Mouse (Mus musculus) hindbrain, embryonic 11.5 days (tissue): ENCODE data around the gene Gm49405. TPM values are rescaled to one million over a fixed set of nuclear protein-coding genes. Genes with fewer than 3 reads are reported as not detected.

Experiments
- ATAC-seq: fragments of 200-750 bp; cut with Nextera tagmentation; 2 replicates; pipeline ENCODE4 v1.8.0; 2017; ENCODE audit warnings: mild to moderate bottlenecking, moderate TSS enrichment, moderate library complexity; ENCODE audit not compliant: low FRiP score
- DNase-seq: peaks from one replicate; pipeline ENCODE4 v3.0.0-alpha.2; 2015; ENCODE audit warnings: low spot score
- H3K27ac ChIP-seq: fragments of 300-500 bp; sonication (generic); 2 replicates; pipeline ENCODE4 v1.5.1; 2014; ENCODE audit warnings: mild to moderate bottlenecking, low read depth, low read length
- H3K27me3 ChIP-seq: fragments of 300-500 bp; sonication (generic); 2 replicates; pipeline ENCODE4 v1.6.1; 2014; ENCODE audit warnings: mild to moderate bottlenecking, low read length, moderate library complexity, mixed read lengths; ENCODE audit not compliant: control insufficient read depth, insufficient read depth
- H3K36me3 ChIP-seq: fragments of 300-500 bp; sonication (generic); 2 replicates; pipeline ENCODE4 v1.6.1; 2014; ENCODE audit warnings: mild to moderate bottlenecking, low read length, moderate library complexity, mixed read lengths; ENCODE audit not compliant: control insufficient read depth, insufficient read depth
- H3K4me1 ChIP-seq: fragments of 300-500 bp; sonication (generic); replicated peaks from 2 replicates; pipeline ENCODE4 v1.6.1; 2014; ENCODE audit warnings: low read length, mixed read lengths; ENCODE audit not compliant: control insufficient read depth, insufficient read depth
- H3K4me2 ChIP-seq: fragments of 300-500 bp; sonication (generic); replicated peaks from 2 replicates; pipeline ENCODE4 v1.6.1; 2014; ENCODE audit warnings: mild to moderate bottlenecking, low read depth, low read length
- H3K4me3 ChIP-seq: fragments of 300-500 bp; sonication (generic); 2 replicates; pipeline ENCODE4 v1.5.1; 2014; ENCODE audit warnings: low read depth, low read length
- H3K9ac ChIP-seq: fragments of 300-500 bp; sonication (generic); 2 replicates; pipeline ENCODE4 v1.6.1; 2014; ENCODE audit warnings: low read depth, low read length
- H3K9me3 ChIP-seq: fragments of 300-500 bp; sonication (generic); 2 replicates; pipeline ENCODE4 v1.6.1; 2016; ENCODE audit warnings: low read length; ENCODE audit not compliant: control insufficient read depth
- WGBS: fragments of 180-500 bp; shearing (Covaris S2); extraction: QIAGEN DNeasy Blood & Tissue Kit; methylation state at CpG from one replicate; pipeline ENCODE4 v1.1.7; 2014; 5-methylcytosine and 5-hydroxymethylcytosine counted together
- polyA plus RNA-seq: library from polyadenylated mRNA; unstranded; fragments of >200 nt; fragmentation: Nextera tagmentation; extraction: Ambion mirVana; gene quantifications from 2 replicates; pipeline ENCODE4 v1.2.1, GENCODE M21; 2014

Gm49405 gene
- polyA plus RNA-seq, 1 experiment from 2014 or later: 1.6 TPM

DNA sequence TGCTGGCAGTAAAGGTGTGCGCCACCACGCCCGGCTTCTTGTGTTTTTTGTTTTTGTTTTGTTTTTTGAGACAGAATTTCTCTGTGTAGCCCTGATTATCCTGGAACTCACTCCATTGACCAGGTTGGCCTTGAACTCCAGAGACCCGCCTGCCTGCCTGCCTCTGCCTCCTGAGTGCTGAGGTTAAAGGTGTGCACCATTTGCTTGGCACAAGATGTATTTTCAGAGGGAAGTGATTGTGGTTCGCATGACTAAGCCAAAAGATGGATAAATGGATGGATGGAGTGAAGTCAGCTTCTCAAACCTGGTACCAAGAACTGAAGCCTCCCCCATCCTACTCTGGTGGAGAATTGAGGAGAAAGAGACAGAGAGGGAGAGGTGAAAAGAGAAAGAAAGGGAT is 54.2 kb downstream of the Gm49405 start:
- Histone ChIP-seq H3K36me3 (no peaks in the 10 kb centered on the region), H3K4me3 (no peak overlapping the region), H3K27ac (no peak overlapping the region), H3K9me3 (no peaks in the 10 kb centered on the region), H3K27me3 (no peaks in the 10 kb centered on the region), H3K4me2 (no peak overlapping the region), H3K9ac (no peak overlapping the region), H3K4me1 (no peaks in the 10 kb centered on the region)
- no peak for DNase-seq
- 90% methylated on average over 5 of the region's 5 CpGs for WGBS
- ATAC-seq: no peak

Other genes with a start within 250 kb of the Gm49405 start
- gene Kmt5b, start 233.2 kb upstream of the Gm49405 start, polyA plus RNA-seq: 43.9 and 52.7 TPM in 2 replicates
- gene Chka, start 148.9 kb upstream of the Gm49405 start, polyA plus RNA-seq: 50.3 and 63.7 TPM in 2 replicates
- 10.7 and 11.6 TPM in 2 replicates for gene Tcirg1, start 93.5 kb upstream of the Gm49405 start, polyA plus RNA-seq
- 240 and 258 TPM in 2 replicates for gene Ndufs8, start 87.9 kb upstream of the Gm49405 start, polyA plus RNA-seq
- 0.59 and 1.4 TPM in 2 replicates for gene Aldh3b1, start 70.8 kb upstream of the Gm49405 start, polyA plus RNA-seq
- gene Unc93b1, start 65.4 kb upstream of the Gm49405 start, polyA plus RNA-seq: 5.1 and 6.4 TPM in 2 replicates
- not detected in 2 replicates for gene Aldh3b3, start 42.0 kb upstream of the Gm49405 start, polyA plus RNA-seq
- gene Aldh3b2, start 28.3 kb upstream of the Gm49405 start, polyA plus RNA-seq: 1.5 and 2.3 TPM in 2 replicates
- gene Acy3, start 14.1 kb upstream of the Gm49405 start, polyA plus RNA-seq: 2.5 and 2.8 TPM in 2 replicates
- 0.70 and 2.3 TPM in 2 replicates for gene Tbx10, start 7.9 kb upstream of the Gm49405 start, polyA plus RNA-seq
- gene Nudt8, start within 50 bp of the Gm49405 start, polyA plus RNA-seq: 14.6 and 19.5 TPM in 2 replicates
- 1.5 and 1.9 TPM in 2 replicates for gene Doc2g, start 2.7 kb downstream of the Gm49405 start, polyA plus RNA-seq
- gene Ndufv1, start 12.2 kb downstream of the Gm49405 start, polyA plus RNA-seq: 188 and 201 TPM in 2 replicates
- 343 and 348 TPM in 2 replicates for gene Gstp1, start 37.4 kb downstream of the Gm49405 start, polyA plus RNA-seq
- 1.1 and 2.9 TPM in 2 replicates for gene Gstp2, start 45.4 kb downstream of the Gm49405 start, polyA plus RNA-seq
- gene Gstp3, start 58.9 kb downstream of the Gm49405 start, polyA plus RNA-seq: not detected in 2 replicates
- gene Cabp2, start 81.0 kb downstream of the Gm49405 start, polyA plus RNA-seq: not detected in 2 replicates
- gene Cdk2ap2, start 96.6 kb downstream of the Gm49405 start, polyA plus RNA-seq: 74.4 and 84.3 TPM in 2 replicates
- 12.2 and 15.4 TPM in 2 replicates for gene Pitpnm1, start 99.4 kb downstream of the Gm49405 start, polyA plus RNA-seq
- gene Aip, start 125.2 kb downstream of the Gm49405 start, polyA plus RNA-seq: 65.7 and 67.4 TPM in 2 replicates
- gene Gpr152, start 139.2 kb downstream of the Gm49405 start, polyA plus RNA-seq: not detected in 2 replicates
- not detected in 2 replicates for gene Cabp4, start 143.4 kb downstream of the Gm49405 start, polyA plus RNA-seq
- 119 and 123 TPM in 2 replicates for gene Coro1b, start 148.0 kb downstream of the Gm49405 start, polyA plus RNA-seq
- gene Ptprcap, start 153.0 kb downstream of the Gm49405 start, polyA plus RNA-seq: 1.0 and 1.1 TPM in 2 replicates
- gene Rps6kb2, start 162.7 kb downstream of the Gm49405 start, polyA plus RNA-seq: 42.2 and 45.7 TPM in 2 replicates
- gene Carns1, start 174.9 kb downstream of the Gm49405 start, polyA plus RNA-seq: 2.8 and 3.3 TPM in 2 replicates
- gene Tbc1d10c, start 190.7 kb downstream of the Gm49405 start, polyA plus RNA-seq: 0.79 and 0.96 TPM in 2 replicates
- 868 and 927 TPM in 2 replicates for gene Ppp1ca, start 191.4 kb downstream of the Gm49405 start, polyA plus RNA-seq
- gene Rad9a, start 201.0 kb downstream of the Gm49405 start, polyA plus RNA-seq: 41.6 and 42.1 TPM in 2 replicates
- 0.82 and 0.90 TPM in 2 replicates for gene Clcf1, start 213.6 kb downstream of the Gm49405 start, polyA plus RNA-seq
- not detected in 2 replicates for gene AC109138.7, start 213.7 kb downstream of the Gm49405 start, polyA plus RNA-seq
- 11.0 and 17.9 TPM in 2 replicates for gene Pold4, start 231.3 kb downstream of the Gm49405 start, polyA plus RNA-seq